Mouse (Mus musculus) urinary bladder, adult 18-20 months (tissue): ENCODE results near the gene Ppp1r15b.
A peak's percentile ranks its signal among the peaks of the same experiment; 100 is the strongest.

Experiments
- DNase-seq, 2 experiments: peaks; one replicate each; pipeline ENCODE4 v3.0.0; 2022; ENCODE audit warnings: low spot score in 2 of 2, mixed read lengths in 2 of 2

Gene Ppp1r15b

DNA sequence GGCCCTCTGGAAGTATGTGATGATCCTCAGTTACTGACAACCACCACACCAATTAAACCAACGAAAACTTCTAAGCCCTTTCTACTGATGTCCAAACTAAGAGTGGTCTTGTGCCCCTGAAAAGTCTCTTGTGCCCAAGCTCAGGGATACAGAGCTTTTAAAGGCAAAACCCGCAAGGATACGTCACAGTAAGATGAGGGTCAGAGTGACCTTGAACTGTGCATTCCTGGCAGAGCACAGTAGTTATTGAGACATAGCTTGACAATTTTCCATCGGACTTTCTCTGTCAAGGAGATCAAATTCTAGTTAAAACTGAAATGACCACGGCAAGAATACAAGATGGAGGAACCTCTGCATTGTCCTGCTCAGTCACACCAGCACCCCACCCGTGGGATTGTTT, 9.7 kb upstream of the Ppp1r15b start:
- no peak for DNase-seq

DNA sequence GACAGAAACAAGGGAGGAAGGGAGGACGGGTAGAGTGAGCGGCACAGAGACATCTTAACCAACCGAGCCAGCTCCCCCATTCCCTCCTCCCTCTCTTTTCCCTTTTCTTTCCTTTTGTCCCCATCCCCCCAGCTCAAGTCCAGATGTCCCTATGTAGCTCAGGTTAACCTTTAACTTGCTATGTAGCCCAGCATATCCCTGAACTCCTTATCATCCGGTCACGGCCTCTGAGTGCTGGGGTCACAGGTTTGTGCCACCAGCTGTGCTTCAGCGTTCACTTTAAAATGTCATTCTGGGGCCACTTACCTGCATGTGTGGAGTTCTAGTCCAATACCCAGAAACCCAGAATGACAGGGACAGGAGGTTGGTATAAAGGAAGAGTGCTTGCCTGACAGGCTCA, 6.8 kb upstream of the Ppp1r15b start:
- no peak for DNase-seq

DNA sequence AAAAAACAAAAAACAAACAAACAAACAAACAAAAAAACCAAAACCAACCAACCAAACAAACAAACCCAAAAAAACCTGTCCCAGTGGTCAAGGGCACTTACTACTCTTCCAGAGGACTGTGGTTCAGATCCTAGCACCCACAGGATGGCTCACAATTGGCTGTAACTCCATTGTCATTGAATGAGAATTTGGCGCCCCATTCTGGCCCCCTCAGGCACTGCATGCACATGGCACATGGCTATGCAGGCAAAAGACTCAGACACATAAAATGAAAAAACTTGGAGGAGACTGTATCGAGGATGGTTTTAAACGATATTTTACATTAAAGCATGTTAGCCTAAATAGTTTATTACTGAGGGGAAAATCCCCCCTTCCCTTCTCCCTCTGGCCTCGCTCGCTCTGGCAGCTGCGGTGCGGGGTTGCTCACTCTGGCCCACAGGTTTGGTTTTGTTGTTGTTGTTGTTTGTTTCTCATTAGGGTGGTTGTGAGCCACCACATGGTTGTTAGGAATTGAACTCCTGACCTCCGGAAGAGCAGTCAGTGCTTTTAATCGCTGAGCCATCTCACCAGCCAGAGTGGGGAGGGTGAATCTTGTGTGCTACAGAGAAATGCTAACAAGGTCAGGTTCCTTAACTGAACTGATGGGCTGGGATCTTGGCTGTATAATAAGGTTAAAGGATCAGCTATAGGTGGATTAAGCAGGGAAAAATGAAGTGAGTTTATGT, 5.1 kb upstream of the Ppp1r15b start:
- no peak for DNase-seq

DNA sequence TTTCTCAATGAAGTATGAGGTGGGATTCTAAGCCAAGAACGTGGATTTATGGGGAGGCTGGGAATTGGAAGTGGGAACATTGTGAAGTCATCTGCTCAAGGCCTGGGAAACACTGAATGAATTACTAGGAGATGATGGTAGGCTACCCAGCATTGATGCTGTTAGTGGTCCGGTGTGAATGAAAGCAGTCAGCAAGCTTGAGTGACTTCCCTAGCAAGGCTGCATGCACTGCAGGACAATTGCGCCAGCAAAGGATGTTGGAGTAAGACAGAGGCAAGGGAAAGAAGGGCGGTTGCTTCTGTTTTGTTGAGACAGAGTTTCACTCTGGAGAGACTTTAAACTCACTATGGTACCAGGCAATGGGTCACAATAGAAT, 4.6 kb upstream of the Ppp1r15b start:
- no peak for DNase-seq

DNA sequence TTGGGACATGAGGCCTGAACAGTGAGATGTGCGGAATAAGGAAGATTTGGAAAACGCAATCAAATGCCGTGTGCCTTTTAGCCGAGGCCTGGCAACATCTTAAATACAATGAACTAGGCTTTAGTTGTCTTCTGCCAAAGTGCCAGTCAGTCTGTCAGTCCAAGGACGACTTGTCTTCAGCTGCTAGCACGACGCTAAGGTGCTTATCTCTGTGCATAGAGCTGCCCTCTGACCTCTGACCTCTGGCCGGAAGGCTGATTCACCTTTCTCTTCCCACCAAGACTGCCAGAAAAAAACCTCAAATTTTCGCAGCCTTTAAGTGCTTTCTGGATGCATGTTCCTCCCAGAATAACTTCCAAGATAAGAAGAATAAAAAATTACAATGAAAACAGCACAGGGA, 3.6 kb upstream of the Ppp1r15b start:
- DNase-seq, result no peak

DNA sequence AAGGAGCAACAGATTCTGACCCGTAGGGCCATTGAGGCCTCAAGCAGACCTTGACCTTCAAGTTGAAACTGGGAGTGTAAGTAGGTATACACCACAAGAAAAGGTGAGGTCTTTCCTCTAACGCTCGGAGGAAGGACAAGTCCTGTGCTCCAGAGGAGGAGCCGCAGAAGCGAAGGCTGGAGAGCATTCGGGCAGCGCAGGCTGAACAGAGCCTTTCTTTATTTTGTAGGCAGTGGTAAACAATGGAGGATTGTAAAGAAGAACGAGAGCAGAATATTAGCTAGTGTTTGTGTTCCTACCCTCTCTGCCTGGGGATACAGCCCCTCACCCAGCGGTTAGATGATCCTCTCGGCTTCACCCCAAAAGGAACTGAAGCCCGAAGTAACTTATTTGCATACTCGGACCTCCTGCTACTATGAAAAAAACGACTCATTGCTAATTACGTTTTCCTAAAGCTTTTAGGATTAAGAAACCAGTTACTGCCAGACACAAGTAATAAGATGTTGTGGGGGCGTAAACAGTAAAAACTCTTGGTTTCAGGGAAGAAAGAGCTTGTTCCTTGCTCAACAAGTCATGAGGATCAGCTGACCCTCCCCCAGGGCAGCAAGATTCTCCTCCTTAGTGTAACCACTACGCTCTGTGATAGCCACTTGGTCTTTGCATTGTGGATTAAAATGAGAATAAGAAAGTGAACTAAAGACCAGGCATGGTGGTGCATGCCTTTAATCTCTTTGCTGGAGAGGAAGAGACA, 1.3 kb upstream of the Ppp1r15b start:
- no peak for DNase-seq

DNA sequence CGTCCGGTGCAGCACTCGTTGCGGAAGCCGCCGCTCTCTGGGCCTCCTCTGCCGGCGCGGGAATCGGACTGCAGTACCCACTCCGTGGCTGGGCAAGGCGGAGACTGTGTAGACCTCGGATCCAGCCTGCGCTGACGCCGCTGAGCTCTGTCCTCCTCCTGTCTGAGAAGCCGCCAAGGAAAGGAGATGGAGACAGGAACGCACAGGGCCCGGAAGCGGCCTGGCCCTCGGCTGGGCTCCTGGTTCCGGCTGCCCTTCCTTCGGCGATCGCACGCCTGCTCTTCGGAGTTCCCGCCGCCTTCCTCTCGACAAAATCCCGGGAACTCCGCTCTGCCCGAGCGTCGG, 590 bp downstream of the Ppp1r15b start:
- DNase-seq, result no peak

DNA sequence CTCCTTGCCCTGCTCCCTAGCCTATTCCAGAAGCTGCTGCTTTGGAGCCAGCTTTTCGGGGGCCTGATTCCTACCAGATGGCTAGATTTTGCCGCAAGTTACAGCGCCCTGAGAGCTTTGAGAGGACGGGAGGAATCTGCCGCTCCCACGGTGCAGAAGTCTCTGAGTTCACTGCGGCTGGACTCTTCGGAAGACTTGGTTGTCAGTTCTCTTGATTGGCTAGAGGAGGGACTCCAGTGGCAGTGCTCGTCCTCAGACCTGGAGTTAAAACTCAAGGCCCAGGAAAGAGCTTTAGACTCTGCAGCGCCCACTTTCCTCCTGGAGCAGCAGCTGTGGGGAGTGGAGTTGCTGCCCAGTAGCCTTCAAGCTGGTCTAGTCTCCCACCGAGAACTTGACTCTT, 993 bp downstream of the Ppp1r15b start:
- DNase-seq, result peak in 1 of 2 experiments; percentile 20

DNA sequence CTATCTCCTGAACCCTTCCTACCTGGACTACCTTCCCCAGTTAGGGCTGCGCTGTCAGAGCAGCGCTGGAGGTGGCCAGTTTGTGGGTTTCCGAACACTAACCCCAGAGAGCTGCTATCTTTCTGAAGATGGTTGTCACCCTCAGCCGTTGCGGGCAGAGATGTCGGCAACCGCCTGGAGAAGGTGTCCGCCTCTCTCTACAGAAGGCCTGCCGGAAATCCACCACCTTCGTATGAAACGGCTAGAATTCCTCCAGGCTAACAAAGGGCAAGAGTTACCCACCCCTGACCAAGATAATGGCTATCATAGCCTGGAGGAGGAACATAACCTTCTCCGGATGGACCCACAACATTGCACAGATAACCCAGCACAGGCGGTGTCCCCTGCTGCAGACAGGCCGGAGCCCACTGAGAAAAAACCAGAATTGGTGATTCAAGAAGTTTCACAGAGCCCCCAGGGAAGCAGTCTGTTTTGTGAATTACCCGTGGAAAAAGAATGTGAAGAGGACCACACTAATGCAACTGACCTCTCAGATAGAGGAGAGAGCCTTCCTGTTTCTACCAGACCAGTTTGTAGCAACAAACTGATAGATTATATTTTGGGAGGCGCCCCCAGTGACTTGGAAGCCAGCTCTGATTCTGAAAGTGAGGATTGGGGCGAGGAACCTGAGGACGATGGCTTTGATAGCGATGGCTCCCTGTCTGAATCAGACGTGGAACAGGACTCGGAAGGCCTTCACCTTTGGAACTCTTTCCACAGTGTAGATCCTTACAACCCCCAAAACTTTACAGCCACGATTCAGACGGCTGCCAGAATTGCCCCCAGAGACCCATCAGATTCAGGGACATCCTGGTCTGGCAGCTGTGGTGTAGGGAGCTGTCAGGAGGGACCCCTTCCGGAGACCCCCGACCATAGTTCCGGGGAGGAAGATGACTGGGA, 1.7 kb downstream of the Ppp1r15b start:
- DNase-seq, result peak in 1 of 2 experiments; percentile 11

DNA sequence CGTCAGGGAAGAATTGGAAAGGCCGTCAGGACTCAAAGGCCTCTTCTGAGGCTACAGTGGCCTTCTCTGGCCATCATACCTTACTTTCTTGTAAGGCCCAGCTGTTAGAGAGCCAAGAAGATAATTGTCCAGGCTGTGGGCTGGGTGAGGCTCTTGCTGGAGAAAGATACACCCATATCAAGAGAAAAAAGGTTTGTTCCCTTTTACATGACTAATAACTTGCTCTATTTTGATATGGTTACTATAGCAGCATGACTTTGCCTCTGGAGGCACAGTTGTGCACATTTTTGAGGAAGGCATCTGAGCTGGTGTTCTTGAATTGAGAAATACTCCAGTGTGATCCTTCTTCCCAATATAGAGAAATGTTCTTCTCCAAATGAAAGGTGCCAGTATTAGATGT, 2.5 kb downstream of the Ppp1r15b start:
- no peak for DNase-seq

DNA sequence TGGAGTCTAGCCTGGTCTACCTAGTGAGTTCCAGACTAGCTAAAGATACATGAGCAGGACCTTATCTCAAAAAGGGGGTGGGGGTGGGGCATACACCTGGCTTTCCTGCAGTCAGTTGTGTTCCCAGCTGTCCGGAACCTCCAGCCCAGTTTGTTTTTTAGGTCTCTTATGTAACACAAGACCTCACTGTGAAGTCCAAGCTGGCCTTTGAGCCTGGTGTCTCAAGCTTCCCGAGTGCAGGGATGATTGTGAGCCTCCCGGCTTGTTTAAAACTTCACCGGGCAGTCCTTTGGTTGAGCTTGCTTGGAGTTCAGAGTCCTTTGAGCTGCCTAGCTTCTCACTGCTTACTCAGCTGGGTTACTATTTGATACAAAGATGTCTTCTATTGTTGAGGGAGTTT, 3.1 kb downstream of the Ppp1r15b start:
- no peak for DNase-seq

DNA sequence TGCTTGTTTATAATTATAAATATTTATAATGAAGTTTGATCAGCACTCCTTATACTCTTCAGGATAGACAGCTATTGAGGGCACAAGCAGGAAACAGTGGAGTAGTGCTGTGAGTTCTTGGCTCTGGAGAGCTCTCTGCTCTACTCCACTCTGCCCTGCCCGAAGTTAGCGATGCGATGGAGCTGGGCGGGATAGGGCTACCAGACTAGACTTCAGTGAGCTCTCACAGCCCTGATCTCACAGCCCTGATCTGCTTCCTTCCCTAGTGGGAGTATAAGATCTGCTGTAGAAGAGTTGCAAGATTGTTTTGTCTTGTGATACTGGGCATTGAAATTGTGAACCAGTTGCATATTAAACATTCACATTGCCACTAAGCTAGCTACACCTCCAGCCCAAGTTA, 3.9 kb downstream of the Ppp1r15b start:
- DNase-seq, result no peak

DNA sequence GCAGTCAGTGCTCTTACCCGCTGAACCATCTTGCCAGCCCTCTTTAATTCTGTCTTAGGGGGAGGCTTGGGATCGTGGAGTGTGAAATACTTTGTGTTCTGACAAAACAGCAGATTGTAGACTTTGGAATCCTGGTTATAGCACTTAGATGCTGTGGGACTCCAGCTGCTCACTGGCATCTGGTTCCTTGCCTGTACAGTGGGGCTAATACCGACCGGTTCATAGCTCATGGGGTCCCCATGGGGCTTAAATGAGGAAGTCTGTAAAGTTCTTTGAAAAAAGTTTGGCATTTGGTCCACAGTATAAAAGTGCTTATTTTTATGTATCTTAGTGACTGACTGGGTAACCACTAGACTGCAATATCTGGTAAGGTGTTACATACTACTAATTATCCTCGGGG, 4.9 kb downstream of the Ppp1r15b start:
- DNase-seq, result no peak

DNA sequence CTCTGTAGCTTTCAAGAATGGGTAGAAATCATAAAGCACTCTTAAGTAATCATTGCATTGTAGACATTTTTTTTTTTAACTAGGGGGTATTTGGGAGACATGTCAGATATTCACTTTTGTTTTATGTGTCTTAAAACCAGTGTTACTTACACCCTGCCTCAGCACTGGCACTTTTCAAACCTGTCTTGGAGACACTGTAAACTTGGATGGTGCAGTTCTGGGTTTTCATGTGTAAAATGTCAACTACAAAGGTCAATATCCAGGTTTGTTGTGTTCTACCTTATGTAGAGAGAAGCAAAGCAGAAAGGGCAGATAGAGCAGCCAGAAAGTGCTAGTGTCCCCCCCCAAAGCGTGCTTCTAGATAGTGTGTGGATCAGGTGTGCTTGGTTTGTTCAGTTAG, 7.5 kb downstream of the Ppp1r15b start:
- DNase-seq, result no peak

DNA sequence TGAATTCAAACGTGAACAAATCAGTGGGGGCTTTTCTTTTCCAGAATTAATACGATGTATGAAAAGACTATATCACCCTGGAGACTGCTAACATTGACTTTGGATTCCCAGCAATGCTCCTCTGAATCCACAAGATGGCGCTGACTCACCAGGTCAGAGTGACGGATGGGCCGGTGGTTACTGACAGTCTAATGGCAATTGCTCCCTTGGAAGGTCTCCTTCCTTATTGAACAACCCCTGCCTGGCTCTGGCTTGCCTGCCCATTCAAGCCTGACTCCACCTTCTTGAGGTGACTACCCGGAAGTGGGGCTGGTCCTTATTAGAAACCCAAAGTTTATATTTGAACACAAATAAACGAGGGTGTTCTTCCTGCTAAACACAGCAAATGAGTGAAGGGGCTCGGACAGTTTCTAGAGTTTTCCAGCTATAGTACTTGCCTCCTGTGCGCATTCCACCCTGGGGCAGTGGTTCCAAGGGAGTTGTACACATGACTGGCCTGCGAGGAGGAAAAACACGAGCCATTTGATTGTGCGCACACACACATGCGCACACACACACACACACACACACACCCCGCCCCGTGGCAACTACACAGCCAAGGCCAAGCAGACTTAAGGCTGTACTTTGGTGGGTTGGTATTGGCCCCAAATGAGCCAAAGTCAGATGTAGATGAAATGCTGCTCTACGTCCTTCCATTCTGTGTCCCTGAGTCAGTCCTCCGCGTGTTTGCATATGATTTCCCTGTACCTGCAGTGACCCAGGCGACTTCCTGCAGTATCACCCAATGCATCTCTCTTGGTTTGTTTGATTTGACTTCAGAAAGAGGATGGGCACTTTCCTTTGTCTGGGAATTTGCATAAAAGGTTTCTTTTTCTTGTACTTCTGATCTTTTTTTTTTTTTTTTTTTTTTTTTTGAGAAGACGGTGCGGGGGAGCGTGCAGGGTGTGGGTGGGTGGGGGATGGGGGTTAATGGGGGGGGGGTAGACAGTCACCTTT, 15.4 kb downstream of the Ppp1r15b start:
- DNase-seq, result peak in 1 of 2 experiments; percentile 65

DNA sequence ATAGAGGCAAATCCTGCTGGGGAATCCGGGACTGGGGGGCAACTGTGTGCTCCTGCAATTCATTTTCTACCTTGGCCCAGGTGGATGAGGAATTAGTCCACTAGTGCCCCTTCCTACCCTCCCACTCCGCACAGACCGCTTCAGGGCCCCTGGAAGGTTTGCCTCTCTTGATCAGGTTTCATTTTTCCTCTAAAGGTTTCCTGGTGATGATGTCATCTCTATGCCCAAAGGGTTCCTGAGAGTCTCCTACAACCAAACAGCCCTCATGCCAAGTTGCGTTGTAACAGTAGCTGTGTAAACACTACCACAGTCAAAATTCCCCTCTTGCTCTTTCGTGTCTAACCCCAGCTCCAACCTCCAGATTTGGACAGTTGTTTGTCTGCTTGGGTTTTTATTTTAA, 16.4 kb downstream of the Ppp1r15b start:
- no peak for DNase-seq

DNA sequence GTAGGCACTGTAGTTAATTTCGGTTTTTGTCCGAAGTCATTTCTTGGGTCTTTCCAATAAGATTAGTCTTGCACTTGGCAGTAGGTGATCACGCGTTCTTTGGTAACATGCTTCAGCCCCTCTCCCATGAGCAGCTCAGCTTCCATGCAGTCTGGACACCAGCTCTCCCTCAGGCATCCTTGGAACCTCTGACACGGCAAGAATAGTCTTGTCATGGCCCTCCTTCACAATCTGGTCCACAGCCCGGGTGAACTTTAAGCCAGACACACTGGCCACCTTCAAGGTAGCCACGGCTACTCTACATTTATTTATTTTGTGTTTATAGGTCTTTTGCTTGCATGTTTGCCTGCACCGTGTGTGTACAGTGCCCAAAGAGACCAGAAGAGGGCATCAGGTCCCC, 17.2 kb downstream of the Ppp1r15b start:
- DNase-seq, result no peak

DNA sequence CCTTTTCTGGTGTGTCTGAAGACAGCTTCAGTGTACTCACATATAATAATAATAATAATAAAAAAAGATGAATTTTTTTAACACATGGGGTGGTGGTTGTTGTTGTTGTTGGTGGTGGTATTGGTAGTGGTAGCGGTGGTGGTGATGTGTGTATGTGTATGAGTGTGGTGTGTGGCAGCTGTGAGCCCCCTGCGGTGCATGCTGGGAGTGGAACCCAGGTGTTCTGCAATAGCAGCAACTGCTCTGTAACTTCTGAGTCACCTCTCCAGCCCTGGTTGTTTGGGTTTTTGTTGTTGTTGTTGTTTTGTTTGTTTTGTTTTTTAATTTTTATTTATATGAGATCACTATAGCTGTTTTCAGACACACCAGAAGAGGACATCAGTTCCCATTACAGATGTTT, 19.6 kb downstream of the Ppp1r15b start:
- DNase-seq, result no peak

DNA sequence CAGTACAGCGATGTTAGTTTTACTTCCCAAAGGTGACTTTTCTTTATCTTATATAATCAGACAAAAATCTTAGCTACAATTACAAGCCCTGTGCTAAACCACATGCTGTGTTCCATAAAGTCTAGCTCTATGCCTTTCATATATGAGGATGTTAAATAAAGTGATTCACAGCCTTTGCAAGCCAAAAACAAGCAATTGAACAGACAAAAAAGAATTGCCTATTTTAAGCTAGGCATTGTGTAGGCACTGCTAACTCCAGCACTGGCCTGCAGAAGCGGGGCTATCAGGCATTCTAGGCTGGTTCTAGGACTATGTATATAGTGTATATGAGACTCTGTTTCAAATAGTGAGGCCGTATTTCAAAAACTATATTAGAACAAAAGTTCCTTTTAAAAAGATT, 21.3 kb downstream of the Ppp1r15b start:
- no peak for DNase-seq

DNA sequence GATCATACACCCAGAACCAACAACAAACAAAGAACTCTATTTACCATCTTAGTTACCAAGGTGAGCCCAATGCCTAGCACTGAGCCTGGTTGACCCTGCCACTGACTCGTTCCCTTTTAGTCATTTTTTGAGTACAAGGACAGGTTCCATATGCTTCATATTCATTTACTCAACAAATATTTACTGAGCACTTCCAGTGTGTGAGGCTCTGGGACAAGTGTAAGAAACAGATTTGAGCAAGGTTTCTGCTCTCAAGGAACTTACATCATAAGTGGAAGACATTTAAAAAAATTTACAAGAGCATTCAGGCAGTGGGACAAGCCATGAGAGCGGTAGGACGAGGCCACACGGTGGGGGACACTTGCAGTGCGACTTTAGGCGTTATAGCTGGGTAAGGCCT, 24.3 kb downstream of the Ppp1r15b start:
- no peak for DNase-seq

DNA sequence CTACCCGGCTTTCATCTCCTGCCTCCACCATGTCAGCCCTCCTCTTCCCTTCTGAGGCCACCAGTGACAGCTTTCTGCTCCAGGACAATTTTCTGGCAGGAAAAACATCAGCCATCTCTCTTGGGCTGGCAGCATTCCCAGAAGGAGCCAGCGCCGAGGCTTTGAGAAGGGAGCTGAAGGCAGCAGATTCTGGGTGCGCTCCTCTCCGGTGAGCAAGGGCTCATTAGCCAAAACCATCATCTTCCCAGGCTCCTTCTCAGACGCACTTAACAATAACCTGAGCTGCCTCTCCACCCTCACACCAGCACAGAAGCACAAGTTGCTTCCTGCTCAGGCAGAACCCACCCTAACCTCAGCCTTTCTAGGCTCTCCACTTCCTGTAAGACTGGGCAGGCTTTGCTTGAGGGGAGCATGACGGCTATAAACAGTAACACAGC, 28.2 kb downstream of the Ppp1r15b start:
- no peak for DNase-seq
